Mouse (Mus musculus): Measurements from ENCODE around the gene Dnajc6. TPM values are rescaled to one million over a fixed set of nuclear protein-coding genes. Genes with fewer than 3 reads are reported as not detected.

Dnajc6 gene
- total and polyA plus RNA-seq, 3 experiments, result 0.29 to 0.41 (median 0.35) TPM

DNA sequence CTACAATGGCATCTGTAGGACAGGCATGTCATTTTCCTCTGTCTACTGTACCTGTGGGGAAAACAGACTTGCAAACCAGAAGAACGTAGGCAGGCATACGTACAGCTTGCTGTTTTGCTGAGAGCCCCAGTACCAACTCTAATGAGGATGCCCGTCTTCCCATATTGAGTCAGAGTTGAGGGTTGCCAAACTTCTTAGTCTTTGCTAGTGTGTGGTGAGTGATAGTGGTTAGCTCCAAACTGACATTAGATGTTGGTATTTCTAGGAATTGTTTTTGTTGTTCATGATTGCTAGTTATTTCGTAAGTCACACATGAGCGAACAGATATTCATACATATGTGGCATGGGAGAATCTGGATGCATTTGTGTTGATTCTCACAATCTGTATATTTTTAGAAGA, 67.2 kb downstream of the Dnajc6 start:
- no peaks in the 10 kb centered on the region for H3K79me2 ChIP-seq (replicated peaks; ENCODE audit: control insufficient read depth, insufficient read depth, low read length)
- H3K4me1 ChIP-seq (ENCODE audit: control insufficient read depth, insufficient read depth, low read length), result no peaks in the 10 kb centered on the region
- intact Hi-C loops (cut with DNase I), result no loop called here
- TF ChIP-seq POLR2A (IDR thresholded peaks at IDR 0.05; ENCODE audit: insufficient read depth, low read depth, low read length) (no peak), EP300 (IDR thresholded peaks at IDR 0.05; ENCODE audit: insufficient read depth, low read depth, low read length) (no peak), CTCF (IDR thresholded peaks at IDR 0.05) (no peak)
- no peak overlapping the region for H3K9ac ChIP-seq (ENCODE audit: low read depth, low read length)
- no peaks in the 10 kb centered on the region; the same call in 1 of the 2 replicates for H3K27me3 ChIP-seq (ENCODE audit: control insufficient read depth, insufficient read depth, low read length)
- H3K36me3 ChIP-seq (ENCODE audit: control insufficient read depth, insufficient read depth, low read length), result no peaks in the 10 kb centered on the region
- H3K4me3 ChIP-seq, result no peak overlapping the region
- H3K27ac ChIP-seq, result no peak overlapping the region
- no peak for DNase-seq
- 85% methylated on average over 5 of the region's 5 CpGs for WGBS

DNA sequence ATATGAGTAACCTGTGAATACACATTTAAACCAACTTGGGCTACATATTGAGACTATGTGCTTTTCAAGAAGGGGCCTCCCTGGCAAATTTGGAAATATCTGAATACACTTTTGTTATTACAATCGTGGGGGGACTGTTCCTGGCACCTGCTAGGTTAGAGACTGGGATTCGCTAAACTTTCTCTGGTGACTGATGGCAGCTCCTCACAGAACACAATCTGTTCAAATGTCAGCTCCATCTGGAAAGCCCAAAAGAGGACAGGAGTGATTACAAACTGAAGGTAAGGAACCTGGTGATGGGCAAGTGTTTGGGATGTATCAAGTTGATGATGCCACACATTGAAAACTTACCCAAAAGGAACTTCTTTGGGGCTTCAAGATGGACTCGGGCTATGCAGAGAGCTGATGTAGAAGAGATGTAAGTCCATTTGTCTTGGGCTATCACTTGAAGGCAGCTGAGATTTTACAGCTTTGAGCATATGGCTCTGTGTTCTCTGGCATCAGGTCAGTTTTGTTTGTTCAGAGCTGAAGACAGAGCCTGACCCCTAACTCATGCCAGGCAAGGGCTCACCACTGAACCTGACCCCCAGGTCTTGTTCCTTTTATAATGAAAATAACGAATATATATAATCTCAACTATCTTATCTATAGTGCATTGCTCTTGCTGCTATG, 68.4 kb downstream of the Dnajc6 start:
- Histone ChIP-seq H3K27ac (no peak overlapping the region), H3K27me3 (ENCODE audit: control insufficient read depth, insufficient read depth, low read length) (no peaks in the 10 kb centered on the region; the same call in 1 of the 2 replicates), H3K9ac (ENCODE audit: low read depth, low read length) (no peak overlapping the region), H3K36me3 (ENCODE audit: control insufficient read depth, insufficient read depth, low read length) (no peaks in the 10 kb centered on the region), H3K4me3 (no peak overlapping the region), H3K4me1 (ENCODE audit: control insufficient read depth, insufficient read depth, low read length) (no peaks in the 10 kb centered on the region), H3K79me2 (replicated peaks; ENCODE audit: control insufficient read depth, insufficient read depth, low read length) (no peaks in the 10 kb centered on the region)
- TF ChIP-seq EP300 (IDR thresholded peaks at IDR 0.05; ENCODE audit: insufficient read depth, low read depth, low read length), result no peak
- TF ChIP-seq CTCF (IDR thresholded peaks at IDR 0.05), result no peak
- no peak for TF ChIP-seq POLR2A (IDR thresholded peaks at IDR 0.05; ENCODE audit: insufficient read depth, low read depth, low read length)
- 73% methylated on average over 4 of the region's 4 CpGs for WGBS
- DNase-seq, result no peak
- intact Hi-C loops (cut with DNase I), result no loop called here

DNA sequence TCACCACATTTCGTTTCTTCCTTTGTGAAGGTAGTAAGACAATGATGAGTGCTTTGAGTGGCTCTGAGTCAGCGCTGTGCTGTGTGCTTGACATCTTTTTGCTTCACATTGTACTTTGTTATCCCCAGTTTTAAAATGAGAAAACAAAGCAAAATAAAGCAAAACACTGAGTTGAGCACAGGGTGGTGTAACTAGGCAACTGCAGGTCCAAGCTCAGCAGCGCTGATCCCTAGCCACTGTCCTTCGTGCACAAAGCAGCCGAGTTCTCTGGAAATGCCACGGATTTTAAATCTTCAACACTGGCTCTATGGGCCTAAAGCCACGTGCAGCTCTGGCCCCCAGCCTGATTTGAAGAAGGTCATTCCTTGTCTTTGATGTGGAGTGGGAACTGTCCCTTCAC, 72.6 kb downstream of the Dnajc6 start:
- DNase-seq, result no peak
- TF ChIP-seq CTCF (IDR thresholded peaks at IDR 0.05) (no peak), POLR2A (IDR thresholded peaks at IDR 0.05; ENCODE audit: insufficient read depth, low read depth, low read length) (no peak), EP300 (IDR thresholded peaks at IDR 0.05; ENCODE audit: insufficient read depth, low read depth, low read length) (no peak)
- Histone ChIP-seq H3K9ac (ENCODE audit: low read depth, low read length) (no peak overlapping the region), H3K79me2 (replicated peaks; ENCODE audit: control insufficient read depth, insufficient read depth, low read length) (no peaks in the 10 kb centered on the region), H3K36me3 (ENCODE audit: control insufficient read depth, insufficient read depth, low read length) (no peaks in the 10 kb centered on the region), H3K27ac (no peak overlapping the region), H3K4me3 (no peak overlapping the region), H3K4me1 (ENCODE audit: control insufficient read depth, insufficient read depth, low read length) (no peaks in the 10 kb centered on the region), H3K27me3 (ENCODE audit: control insufficient read depth, insufficient read depth, low read length) (no peaks in the 10 kb centered on the region)
- WGBS, result 62% methylated on average over 7 of the region's 7 CpGs
- intact Hi-C loops (cut with DNase I), result no loop called here

DNA sequence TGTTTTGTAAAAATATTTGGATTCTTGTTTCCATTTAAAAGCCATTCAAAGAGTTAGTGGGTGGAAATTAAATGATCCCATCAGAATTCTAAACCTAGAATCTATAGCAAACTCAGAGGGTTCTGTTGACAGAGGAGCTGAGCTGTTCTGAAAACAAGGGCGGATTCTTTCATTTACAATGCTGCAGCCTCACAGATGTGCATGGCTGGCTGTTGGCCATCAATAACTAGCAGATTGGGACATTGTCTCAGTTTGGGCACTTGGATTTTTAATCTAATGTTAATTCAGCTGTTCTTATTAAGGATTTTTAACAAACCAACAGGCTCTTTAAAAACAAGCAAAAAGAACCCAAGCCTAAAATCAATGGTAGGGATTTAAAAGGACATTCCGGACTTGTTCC, 75.7 kb downstream of the Dnajc6 start:
- Histone ChIP-seq H3K79me2 (replicated peaks; ENCODE audit: control insufficient read depth, insufficient read depth, low read length) (no peaks in the 10 kb centered on the region), H3K4me3 (no peak overlapping the region), H3K27me3 (ENCODE audit: control insufficient read depth, insufficient read depth, low read length) (no peaks in the 10 kb centered on the region), H3K36me3 (ENCODE audit: control insufficient read depth, insufficient read depth, low read length) (no peaks in the 10 kb centered on the region), H3K4me1 (ENCODE audit: control insufficient read depth, insufficient read depth, low read length) (no peaks in the 10 kb centered on the region), H3K9ac (ENCODE audit: low read depth, low read length) (no peak overlapping the region), H3K27ac (no peak overlapping the region)
- intact Hi-C loops (cut with DNase I), result no loop called here
- no peak for DNase-seq
- 65% methylated on average over 2 of the region's 2 CpGs for WGBS
- TF ChIP-seq CTCF (IDR thresholded peaks at IDR 0.05) (no peak), POLR2A (IDR thresholded peaks at IDR 0.05; ENCODE audit: insufficient read depth, low read depth, low read length) (no peak), EP300 (IDR thresholded peaks at IDR 0.05; ENCODE audit: insufficient read depth, low read depth, low read length) (no peak)

DNA sequence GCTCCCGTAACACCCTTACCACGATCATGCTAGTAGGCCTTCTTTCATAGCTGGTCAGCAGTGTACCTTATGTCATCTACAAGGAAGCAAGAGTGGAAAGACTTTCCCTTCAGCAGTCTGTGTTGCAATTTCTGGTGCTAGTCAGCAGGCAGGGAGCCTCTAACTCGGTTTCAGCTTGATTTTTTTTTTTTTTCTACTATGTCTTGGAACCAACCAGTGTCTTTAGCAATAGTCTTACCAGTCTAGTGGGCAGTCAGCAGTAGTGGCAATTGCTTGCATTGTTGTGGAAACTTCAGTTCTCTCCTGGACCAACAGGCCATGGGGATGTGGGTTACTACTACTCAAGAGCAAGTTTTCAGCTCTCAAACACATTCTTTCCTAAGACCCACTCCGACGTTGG, 78.9 kb downstream of the Dnajc6 start:
- Histone ChIP-seq H3K79me2 (replicated peaks; ENCODE audit: control insufficient read depth, insufficient read depth, low read length) (no peaks in the 10 kb centered on the region), H3K4me3 (no peak overlapping the region), H3K4me1 (ENCODE audit: control insufficient read depth, insufficient read depth, low read length) (no peaks in the 10 kb centered on the region), H3K27ac (no peak overlapping the region), H3K27me3 (ENCODE audit: control insufficient read depth, insufficient read depth, low read length) (no peaks in the 10 kb centered on the region), H3K36me3 (ENCODE audit: control insufficient read depth, insufficient read depth, low read length) (no peaks in the 10 kb centered on the region), H3K9ac (ENCODE audit: low read depth, low read length) (no peak overlapping the region)
- intact Hi-C loops (cut with DNase I), result no loop called here
- DNase-seq, result no peak
- WGBS, result 75% methylated on average over 5 of the region's 5 CpGs
- TF ChIP-seq EP300 (IDR thresholded peaks at IDR 0.05; ENCODE audit: insufficient read depth, low read depth, low read length), result no peak
- TF ChIP-seq CTCF (IDR thresholded peaks at IDR 0.05), result no peak
- no peak for TF ChIP-seq POLR2A (IDR thresholded peaks at IDR 0.05; ENCODE audit: insufficient read depth, low read depth, low read length)

DNA sequence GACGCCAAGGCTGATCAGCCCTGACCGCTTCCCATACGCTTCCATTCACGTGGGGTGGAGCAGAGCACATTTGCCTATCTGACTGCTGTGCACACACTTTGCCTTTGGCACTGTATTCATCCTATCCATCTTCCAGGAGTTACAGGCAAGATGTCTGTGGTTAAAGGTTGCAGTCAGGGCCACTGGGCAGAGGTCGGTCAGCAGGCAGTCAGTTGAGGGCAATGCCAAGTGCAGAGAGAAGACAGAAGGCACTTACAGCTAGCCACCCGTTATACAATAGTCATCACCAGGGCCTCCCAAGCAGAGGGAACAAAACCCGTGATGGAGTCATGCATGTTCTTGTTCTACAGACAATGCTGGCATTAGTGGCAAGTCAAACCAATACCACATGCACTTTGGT, 82.3 kb downstream of the Dnajc6 start:
- TF ChIP-seq POLR2A (IDR thresholded peaks at IDR 0.05; ENCODE audit: insufficient read depth, low read depth, low read length), result no peak
- TF ChIP-seq CTCF (IDR thresholded peaks at IDR 0.05), result no peak
- no peak for TF ChIP-seq EP300 (IDR thresholded peaks at IDR 0.05; ENCODE audit: insufficient read depth, low read depth, low read length)
- DNase-seq, result no peak
- no peaks in the 10 kb centered on the region for H3K36me3 ChIP-seq (ENCODE audit: control insufficient read depth, insufficient read depth, low read length)
- no peaks in the 10 kb centered on the region for H3K4me1 ChIP-seq (ENCODE audit: control insufficient read depth, insufficient read depth, low read length)
- no peak overlapping the region for H3K27ac ChIP-seq
- no peak overlapping the region for H3K4me3 ChIP-seq
- no peaks in the 10 kb centered on the region for H3K27me3 ChIP-seq (ENCODE audit: control insufficient read depth, insufficient read depth, low read length)
- H3K9ac ChIP-seq (ENCODE audit: low read depth, low read length), result no peak overlapping the region
- intact Hi-C loops (cut with DNase I), result no loop called here
- 76% methylated on average over 7 of the region's 7 CpGs for WGBS
- H3K79me2 ChIP-seq (replicated peaks; ENCODE audit: control insufficient read depth, insufficient read depth, low read length), result no peaks in the 10 kb centered on the region
